Mouse (Mus musculus): ENCODE results near the gene Ago4. TPM values are rescaled to one million over a fixed set of nuclear protein-coding genes. Genes with fewer than 3 reads are reported as not detected.

Gene Ago4
- polyA plus RNA-seq, 1 experiment from 2014 or later = 8.4 TPM

DNA sequence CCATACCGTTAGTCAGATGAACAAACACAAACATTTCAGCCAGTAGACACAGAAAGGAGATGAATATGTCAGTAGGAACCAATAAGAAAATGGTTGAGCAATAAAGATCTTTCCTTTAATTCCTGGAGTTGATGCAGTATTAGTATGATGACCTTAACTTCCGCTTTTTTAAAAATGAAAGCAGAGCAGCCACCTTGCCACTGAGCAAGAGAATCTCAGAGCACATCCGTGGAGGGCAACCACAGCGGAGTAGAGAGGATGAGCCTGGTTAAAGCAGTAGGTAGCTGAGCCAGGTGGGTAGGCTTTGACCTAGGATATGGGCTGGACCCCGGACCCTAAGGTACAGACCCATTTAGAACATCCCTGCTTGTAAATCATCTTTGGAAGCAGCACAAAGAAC, 43.5 kb downstream of the Ago4 start:
- no peaks in the 10 kb centered on the region for H3K9me3 ChIP-seq (replicated peaks; ENCODE audit: control insufficient read depth, low read length, poor library complexity, severe bottlenecking)
- WGBS = 97% methylated on average over 5 of the region's 5 CpGs
- ATAC-seq = no peak

DNA sequence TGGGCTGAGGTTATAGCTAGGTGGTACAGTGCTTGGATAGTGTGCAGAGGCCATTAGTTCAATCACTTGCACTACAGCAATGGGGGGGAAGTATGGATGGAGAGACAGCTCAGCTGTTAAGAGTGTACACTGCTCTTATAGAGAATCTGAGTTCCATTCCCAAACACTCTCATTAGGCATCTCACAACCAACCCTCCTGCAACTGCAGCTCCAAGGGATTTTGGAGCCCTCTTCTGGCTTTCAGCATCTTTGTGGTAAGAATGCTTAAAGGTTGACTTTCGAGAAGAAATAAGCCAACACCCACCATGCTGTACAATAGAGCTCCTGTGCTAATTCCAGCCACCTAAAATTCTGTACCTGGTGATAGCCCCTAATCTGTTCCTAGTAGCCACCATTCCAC, 47.1 kb downstream of the Ago4 start:
- Histone ChIP-seq H3K36me3 (ENCODE audit: control insufficient read depth, insufficient read depth, low read length) (peaks cover 6% of the 10 kb centered on the region), H3K4me1 (ENCODE audit: control insufficient read depth, insufficient read depth, low read length) (no peaks in the 10 kb centered on the region), H3K9ac (ENCODE audit: low read depth, low read length) (no peak overlapping the region), H3K27me3 (ENCODE audit: control insufficient read depth, insufficient read depth, low read depth, low read length) (no peaks in the 10 kb centered on the region), H3K9me3 (replicated peaks; ENCODE audit: control insufficient read depth, low read length, poor library complexity, severe bottlenecking) (no peaks in the 10 kb centered on the region), H3K4me2 (ENCODE audit: low read length) (no peak overlapping the region), H3K27ac (ENCODE audit: low read length) (no peak overlapping the region), H3K4me3 (ENCODE audit: low read depth, low read length) (no peak overlapping the region)
- ATAC-seq = no peak
- WGBS = 86% methylated on average over 1 of the region's 1 CpGs

More for the DNA sequence above, 43.5 kb downstream of the Ago4 start:
- no peaks in the 10 kb centered on the region for H3K4me1 ChIP-seq (ENCODE audit: control insufficient read depth, insufficient read depth, low read length)
- no peak overlapping the region for H3K4me2 ChIP-seq (ENCODE audit: low read length)
- H3K36me3 ChIP-seq (ENCODE audit: control insufficient read depth, insufficient read depth, low read length) = peaks cover 20% of the 10 kb centered on the region
- no peak overlapping the region for H3K27ac ChIP-seq (ENCODE audit: low read length)
- no peaks in the 10 kb centered on the region for H3K27me3 ChIP-seq (ENCODE audit: control insufficient read depth, insufficient read depth, low read depth, low read length)
- no peak overlapping the region for H3K4me3 ChIP-seq (ENCODE audit: low read depth, low read length)
- no peak overlapping the region for H3K9ac ChIP-seq (ENCODE audit: low read depth, low read length)

DNA sequence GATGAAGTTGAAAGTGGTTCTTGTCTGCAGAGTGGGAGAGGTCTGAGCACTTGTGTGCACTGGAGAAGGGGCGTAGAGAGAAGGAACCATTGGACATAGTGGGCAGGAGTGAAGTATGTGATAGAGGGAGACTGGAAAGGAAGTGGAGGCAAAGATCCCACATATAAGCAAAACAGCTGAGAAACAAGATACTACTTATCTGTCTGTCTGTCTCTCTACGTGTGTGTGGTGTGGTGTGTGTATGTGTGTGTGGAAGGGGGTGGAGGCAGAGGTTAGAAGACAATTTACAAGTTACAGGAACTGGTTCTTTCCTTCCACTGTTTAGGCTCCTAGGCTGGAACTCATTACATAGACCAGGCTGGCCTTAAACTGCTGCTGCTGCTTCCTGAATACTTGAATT, 48.2 kb downstream of the Ago4 start:
- Histone ChIP-seq H3K27me3 (ENCODE audit: control insufficient read depth, insufficient read depth, low read depth, low read length) (no peaks in the 10 kb centered on the region), H3K9me3 (replicated peaks; ENCODE audit: control insufficient read depth, low read length, poor library complexity, severe bottlenecking) (no peaks in the 10 kb centered on the region), H3K4me2 (ENCODE audit: low read length) (no peak overlapping the region), H3K4me3 (ENCODE audit: low read depth, low read length) (no peak overlapping the region), H3K27ac (ENCODE audit: low read length) (no peak overlapping the region), H3K4me1 (ENCODE audit: control insufficient read depth, insufficient read depth, low read length) (no peaks in the 10 kb centered on the region), H3K9ac (ENCODE audit: low read depth, low read length) (no peak overlapping the region), H3K36me3 (ENCODE audit: control insufficient read depth, insufficient read depth, low read length) (no peaks in the 10 kb centered on the region)
- 83% methylated on average over 2 of the region's 2 CpGs for WGBS
- ATAC-seq = no peak

DNA sequence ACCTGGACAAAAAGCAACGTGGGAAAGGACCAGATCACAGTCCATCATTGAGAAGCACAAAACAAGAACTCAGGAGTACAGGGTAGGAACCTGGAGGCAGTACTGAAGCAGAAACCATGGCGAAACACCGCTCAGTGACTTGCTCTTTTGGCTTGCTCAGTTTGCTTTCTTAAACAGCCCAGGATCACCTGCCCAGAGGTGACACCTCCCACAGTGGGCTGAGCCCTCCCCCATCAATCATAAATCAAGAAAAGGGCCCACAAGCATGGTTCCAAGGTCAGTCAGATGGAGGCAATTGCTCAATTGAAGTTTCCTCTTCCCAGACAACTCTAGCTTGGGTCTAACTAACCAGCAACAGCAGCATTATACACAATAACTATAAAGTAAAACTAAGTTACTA, 49.4 kb downstream of the Ago4 start:
- H3K27me3 ChIP-seq (ENCODE audit: control insufficient read depth, insufficient read depth, low read depth, low read length) = no peaks in the 10 kb centered on the region
- 84% methylated on average over 3 of the region's 3 CpGs for WGBS
- H3K4me2 ChIP-seq (ENCODE audit: low read length) = no peak overlapping the region
- no peaks in the 10 kb centered on the region for H3K9me3 ChIP-seq (replicated peaks; ENCODE audit: control insufficient read depth, low read length, poor library complexity, severe bottlenecking)
- H3K4me3 ChIP-seq (ENCODE audit: low read depth, low read length) = no peak overlapping the region
- no peaks in the 10 kb centered on the region for H3K4me1 ChIP-seq (ENCODE audit: control insufficient read depth, insufficient read depth, low read length)
- H3K27ac ChIP-seq (ENCODE audit: low read length) = no peak overlapping the region
- no peak for ATAC-seq
- no peaks in the 10 kb centered on the region for H3K36me3 ChIP-seq (ENCODE audit: control insufficient read depth, insufficient read depth, low read length)
- H3K9ac ChIP-seq (ENCODE audit: low read depth, low read length) = no peak overlapping the region

DNA sequence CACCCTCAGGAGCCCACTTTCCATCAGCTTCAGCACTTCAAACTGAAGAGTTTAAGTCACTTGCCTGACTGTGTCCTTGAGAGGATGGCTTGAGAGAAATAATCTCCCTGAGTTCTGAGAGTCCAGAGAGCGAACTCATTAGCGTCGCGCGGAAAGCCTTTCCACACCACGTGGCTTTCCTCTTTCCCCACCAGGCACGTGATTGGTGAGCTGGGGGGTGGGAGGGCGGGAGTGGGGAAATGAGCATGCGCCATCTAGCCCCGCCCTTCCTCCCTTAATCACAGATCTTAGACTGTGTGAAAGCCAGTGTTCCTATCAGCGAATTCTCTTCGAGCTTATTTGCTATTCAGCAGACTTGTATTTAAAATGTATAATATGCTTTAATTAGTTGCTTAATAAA, 50.3 kb downstream of the Ago4 start:
- no peaks in the 10 kb centered on the region for H3K4me1 ChIP-seq (ENCODE audit: control insufficient read depth, insufficient read depth, low read length)
- H3K9ac ChIP-seq (ENCODE audit: low read depth, low read length) = no peak overlapping the region

DNA sequence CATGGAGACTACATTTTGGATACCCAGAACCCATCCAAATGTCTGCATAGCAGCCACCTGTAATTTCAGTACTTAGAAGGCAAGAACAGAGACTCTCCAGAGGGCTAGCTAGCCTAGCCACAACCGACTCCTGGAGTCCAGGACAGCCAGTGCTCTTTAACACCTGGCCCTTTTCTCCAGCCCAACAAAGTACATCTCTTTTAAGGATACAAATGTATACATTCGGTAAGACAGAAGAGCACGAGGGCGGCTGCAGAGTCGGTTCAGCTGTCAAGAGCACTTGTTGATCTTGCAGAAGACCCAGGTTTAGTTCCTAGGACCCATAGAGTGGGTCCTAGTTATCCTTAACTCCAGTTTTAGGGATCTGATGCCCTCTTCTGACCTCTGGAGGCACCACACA, 51.8 kb downstream of the Ago4 start:
- WGBS = 92% methylated on average over 5 of the region's 5 CpGs
- H3K9me3 ChIP-seq (replicated peaks; ENCODE audit: control insufficient read depth, low read length, poor library complexity, severe bottlenecking) = no peaks in the 10 kb centered on the region

More for the DNA sequence above, 50.3 kb downstream of the Ago4 start:
- Histone ChIP-seq H3K4me2 (ENCODE audit: low read length) (no peak overlapping the region), H3K9me3 (replicated peaks; ENCODE audit: control insufficient read depth, low read length, poor library complexity, severe bottlenecking) (no peaks in the 10 kb centered on the region), H3K36me3 (ENCODE audit: control insufficient read depth, insufficient read depth, low read length) (no peaks in the 10 kb centered on the region), H3K27me3 (ENCODE audit: control insufficient read depth, insufficient read depth, low read depth, low read length) (no peaks in the 10 kb centered on the region), H3K27ac (ENCODE audit: low read length) (no peak overlapping the region), H3K4me3 (ENCODE audit: low read depth, low read length) (no peak overlapping the region)
- 80% methylated on average over 12 of the region's 12 CpGs for WGBS
- no peak for ATAC-seq

DNA sequence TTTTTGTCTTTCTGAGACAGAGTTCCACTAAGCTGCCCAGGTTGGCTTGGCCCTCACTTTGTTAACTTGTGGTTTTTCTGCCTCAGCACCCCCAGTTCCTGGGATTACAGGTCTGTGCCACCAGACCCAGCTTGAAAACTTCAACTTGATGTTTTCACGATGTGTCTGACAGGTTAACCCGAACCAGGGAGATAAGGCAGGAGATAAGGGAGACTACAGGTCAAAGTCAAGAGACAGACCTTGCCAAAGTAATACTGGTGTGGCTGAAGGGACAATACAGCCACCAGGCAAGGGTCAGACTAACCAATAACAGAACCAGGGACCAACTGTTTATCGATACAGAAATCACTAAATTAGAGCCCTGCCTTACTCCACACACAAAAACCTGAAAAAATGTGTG, 53.0 kb downstream of the Ago4 start:
- WGBS = 86% methylated on average over 3 of the region's 3 CpGs
- Histone ChIP-seq H3K4me1 (ENCODE audit: control insufficient read depth, insufficient read depth, low read length) (no peaks in the 10 kb centered on the region), H3K4me3 (ENCODE audit: low read depth, low read length) (no peak overlapping the region), H3K27ac (ENCODE audit: low read length) (no peak overlapping the region), H3K36me3 (ENCODE audit: control insufficient read depth, insufficient read depth, low read length) (no peaks in the 10 kb centered on the region), H3K9me3 (replicated peaks; ENCODE audit: control insufficient read depth, low read length, poor library complexity, severe bottlenecking) (no peaks in the 10 kb centered on the region), H3K27me3 (ENCODE audit: control insufficient read depth, insufficient read depth, low read depth, low read length) (no peaks in the 10 kb centered on the region), H3K9ac (ENCODE audit: low read depth, low read length) (no peak overlapping the region), H3K4me2 (ENCODE audit: low read length) (no peak overlapping the region)
- ATAC-seq = no peak

More for the DNA sequence above, 51.8 kb downstream of the Ago4 start:
- ATAC-seq = no peak
- Histone ChIP-seq H3K4me2 (ENCODE audit: low read length) (no peak overlapping the region), H3K36me3 (ENCODE audit: control insufficient read depth, insufficient read depth, low read length) (no peaks in the 10 kb centered on the region), H3K4me3 (ENCODE audit: low read depth, low read length) (no peak overlapping the region), H3K9ac (ENCODE audit: low read depth, low read length) (no peak overlapping the region), H3K27me3 (ENCODE audit: control insufficient read depth, insufficient read depth, low read depth, low read length) (no peaks in the 10 kb centered on the region), H3K4me1 (ENCODE audit: control insufficient read depth, insufficient read depth, low read length) (no peaks in the 10 kb centered on the region), H3K27ac (ENCODE audit: low read length) (no peak overlapping the region)

DNA sequence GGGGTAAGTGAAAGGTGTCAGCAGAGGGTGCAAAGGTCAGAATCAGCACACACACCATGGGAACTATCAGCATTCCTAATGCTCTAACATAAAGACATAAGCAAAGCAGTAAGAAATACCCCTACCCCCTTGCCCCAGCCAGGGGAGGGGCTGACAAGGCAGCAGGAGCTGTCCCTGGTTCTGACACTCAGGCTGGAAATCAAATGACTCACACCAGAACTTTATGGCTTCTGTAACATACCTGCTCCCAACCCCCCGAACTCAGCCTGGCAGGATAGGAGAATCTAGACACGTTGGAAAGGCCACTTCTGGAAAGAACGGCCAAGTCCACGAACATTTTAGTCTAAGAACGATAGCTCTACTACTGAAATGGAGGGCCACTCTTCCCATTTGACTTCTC, 60.2 kb downstream of the Ago4 start:
- no peak overlapping the region for H3K4me2 ChIP-seq (ENCODE audit: low read length)
- no peak overlapping the region for H3K27ac ChIP-seq (ENCODE audit: low read length)
- no peaks in the 10 kb centered on the region for H3K36me3 ChIP-seq (ENCODE audit: control insufficient read depth, insufficient read depth, low read length)
- H3K4me3 ChIP-seq (ENCODE audit: low read depth, low read length) = no peak overlapping the region
- no peak for ATAC-seq
- no peak overlapping the region for H3K9ac ChIP-seq (ENCODE audit: low read depth, low read length)
- WGBS = 57% methylated on average over 5 of the region's 5 CpGs
- H3K9me3 ChIP-seq (replicated peaks; ENCODE audit: control insufficient read depth, low read length, poor library complexity, severe bottlenecking) = no peaks in the 10 kb centered on the region
- peaks cover 4% of the 10 kb centered on the region; the same call in 1 of the 2 replicates for H3K4me1 ChIP-seq (ENCODE audit: control insufficient read depth, insufficient read depth, low read length)
- no peaks in the 10 kb centered on the region for H3K27me3 ChIP-seq (ENCODE audit: control insufficient read depth, insufficient read depth, low read depth, low read length)

DNA sequence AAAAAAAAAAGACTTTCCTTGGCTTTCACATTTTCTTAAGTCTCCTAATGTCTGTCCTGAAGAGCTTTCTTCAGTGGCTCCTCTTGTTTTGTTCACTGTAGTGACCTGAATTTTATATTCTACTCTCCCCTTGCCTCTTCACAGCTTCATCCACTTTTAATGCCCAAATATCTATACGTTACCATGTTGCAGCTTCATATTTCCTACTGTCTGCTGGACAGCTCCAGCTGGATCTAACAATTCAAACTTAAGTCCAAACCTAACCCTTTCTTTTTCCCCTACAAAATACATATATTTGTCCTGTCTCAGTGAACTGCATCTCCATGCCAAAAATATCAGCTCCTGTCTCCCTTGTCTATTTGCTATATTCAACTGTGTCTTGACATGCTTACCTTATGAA, 63.9 kb downstream of the Ago4 start:
- Histone ChIP-seq H3K9ac (ENCODE audit: low read depth, low read length) (no peak overlapping the region), H3K27ac (ENCODE audit: low read length) (peak overlapping the region; percentile 24; the same call in 1 of the 2 replicates)
- 60% methylated on average over 1 of the region's 1 CpGs for WGBS

More for the DNA sequence above, 63.9 kb downstream of the Ago4 start:
- no peaks in the 10 kb centered on the region for H3K27me3 ChIP-seq (ENCODE audit: control insufficient read depth, insufficient read depth, low read depth, low read length)
- no peak overlapping the region for H3K4me3 ChIP-seq (ENCODE audit: low read depth, low read length)
- no peak overlapping the region; the same call in 1 of the 2 replicates for H3K4me2 ChIP-seq (ENCODE audit: low read length)
- H3K9me3 ChIP-seq (replicated peaks; ENCODE audit: control insufficient read depth, low read length, poor library complexity, severe bottlenecking) = no peaks in the 10 kb centered on the region
- ATAC-seq = no peak
- peaks cover 35% of the 10 kb centered on the region for H3K4me1 ChIP-seq (ENCODE audit: control insufficient read depth, insufficient read depth, low read length)
- H3K36me3 ChIP-seq (ENCODE audit: control insufficient read depth, insufficient read depth, low read length) = no peaks in the 10 kb centered on the region

All from midbrain, embryonic 16.5 days (tissue).